Mouse (Mus musculus): ENCODE measurements at regions not wholly inside any gene's neighbourhood (a gene's known extent, or its start where the extent isn't known, plus 50 kb on each side); places are given as distances from the start of the nearest gene placed in this dataset.

- Histone ChIP-seq H3K27ac (replicated peaks; ENCODE audit: low read depth, low read length) (no peak overlapping the region), H3K4me3 (ENCODE audit: low read depth, low read length) (no peak overlapping the region), H3K9me3 (ENCODE audit: control insufficient read depth, low read length) (no peaks in the 10 kb centered on the region), H3K4me2 (ENCODE audit: low read depth, low read length) (no peak overlapping the region), H3K4me1 (ENCODE audit: control insufficient read depth, insufficient read depth, low read length) (peaks cover 7% of the 10 kb centered on the region; the same call in 1 of the 2 replicates), H3K27me3 (replicated peaks; ENCODE audit: control insufficient read depth, insufficient read depth, low read length) (no peaks in the 10 kb centered on the region; the same call in 1 of the 2 replicates), H3K36me3 (ENCODE audit: control insufficient read depth, insufficient read depth, low read length) (no peaks in the 10 kb centered on the region), H3K9ac (ENCODE audit: low read depth, low read length) (no peak overlapping the region)
- 68% methylated on average over 4 of the region's 4 CpGs for WGBS
- peak; percentile 39 for DNase-seq (ENCODE audit: low spot score)
- ATAC-seq (ENCODE audit: low read depth), result no peak
Observed at GRCm38 (mm10) chr9:46738056-46738455, 260.5 kb upstream of the Gm4791 start.

DNA sequence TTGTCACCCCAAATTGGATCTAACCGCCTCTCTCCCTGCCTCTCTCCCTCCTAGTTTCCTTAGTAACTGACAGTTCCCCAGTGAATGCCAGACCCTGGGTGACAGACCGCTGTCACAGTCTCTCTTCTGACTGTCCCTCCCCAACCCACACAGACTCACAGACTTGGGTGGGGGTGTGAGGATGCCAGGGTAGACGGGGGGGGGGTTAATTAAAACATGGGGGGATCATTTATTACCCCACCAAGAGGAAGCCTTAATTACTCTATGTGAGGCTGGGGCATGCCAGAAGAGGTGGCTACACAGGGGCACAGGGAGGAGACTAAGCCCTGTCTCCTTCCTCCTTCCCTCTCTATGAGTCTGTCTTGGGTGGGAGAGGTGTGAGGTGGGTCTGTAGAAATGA, 261.1 kb upstream of the Gm4791 start:
- Histone ChIP-seq H3K27ac (replicated peaks; ENCODE audit: low read depth, low read length) (no peak overlapping the region), H3K27me3 (replicated peaks; ENCODE audit: control insufficient read depth, insufficient read depth, low read length) (no peaks in the 10 kb centered on the region; the same call in 1 of the 2 replicates), H3K9ac (ENCODE audit: low read depth, low read length) (no peak overlapping the region), H3K4me3 (ENCODE audit: low read depth, low read length) (no peak overlapping the region), H3K4me2 (ENCODE audit: low read depth, low read length) (no peak overlapping the region), H3K9me3 (ENCODE audit: control insufficient read depth, low read length) (no peaks in the 10 kb centered on the region), H3K36me3 (ENCODE audit: control insufficient read depth, insufficient read depth, low read length) (no peaks in the 10 kb centered on the region), H3K4me1 (ENCODE audit: control insufficient read depth, insufficient read depth, low read length) (peaks cover 7% of the 10 kb centered on the region; the same call in 1 of the 2 replicates)
- 66% methylated on average over 3 of the region's 3 CpGs for WGBS
- ATAC-seq (ENCODE audit: low read depth), result no peak
- DNase-seq (ENCODE audit: low spot score), result no peak

- H3K27me3 ChIP-seq (replicated peaks; ENCODE audit: control insufficient read depth, insufficient read depth, low read length), result no peaks in the 10 kb centered on the region; the same call in 1 of the 2 replicates
- H3K9me3 ChIP-seq (ENCODE audit: control insufficient read depth, low read length), result no peaks in the 10 kb centered on the region
- peaks cover 7% of the 10 kb centered on the region; the same call in 1 of the 2 replicates for H3K4me1 ChIP-seq (ENCODE audit: control insufficient read depth, insufficient read depth, low read length)
- ATAC-seq (ENCODE audit: low read depth) (no peak), DNase-seq (ENCODE audit: low spot score) (no peak)
- no peak overlapping the region for H3K4me2 ChIP-seq (ENCODE audit: low read depth, low read length)
- no peaks in the 10 kb centered on the region for H3K36me3 ChIP-seq (ENCODE audit: control insufficient read depth, insufficient read depth, low read length)
- no peak overlapping the region for H3K9ac ChIP-seq (ENCODE audit: low read depth, low read length)
- H3K4me3 ChIP-seq (ENCODE audit: low read depth, low read length), result no peak overlapping the region
- H3K27ac ChIP-seq (replicated peaks; ENCODE audit: low read depth, low read length), result no peak overlapping the region
Observed at GRCm38 (mm10) chr9:46736232-46736631, 262.3 kb upstream of the Gm4791 start.

DNA sequence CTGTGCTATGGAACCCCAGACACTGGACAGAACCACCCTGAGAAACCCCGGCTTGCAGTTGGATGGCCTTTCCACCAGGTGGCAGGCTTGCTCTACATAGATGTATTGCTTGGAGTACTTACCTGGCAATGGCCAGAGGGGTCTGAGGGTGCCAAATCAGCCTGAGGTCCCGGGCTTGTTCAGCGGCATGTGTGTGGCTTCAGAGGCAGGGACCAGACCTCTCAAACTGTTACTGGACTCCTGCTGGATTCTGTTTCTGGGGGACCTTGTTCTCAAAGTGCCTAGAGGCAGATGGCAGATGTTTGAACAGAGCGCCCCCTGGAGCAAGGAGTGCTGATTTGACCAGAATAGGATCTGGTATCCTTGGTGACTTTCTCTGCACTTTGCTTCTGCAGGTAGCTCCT, 262.9 kb upstream of the Gm4791 start:
- Histone ChIP-seq H3K9ac (ENCODE audit: low read depth, low read length) (no peak overlapping the region), H3K36me3 (ENCODE audit: control insufficient read depth, insufficient read depth, low read length) (no peaks in the 10 kb centered on the region), H3K4me2 (ENCODE audit: low read depth, low read length) (peak overlapping the region; percentile 31; the same call in 1 of the 2 replicates), H3K27ac (replicated peaks; ENCODE audit: low read depth, low read length) (no peak overlapping the region), H3K4me1 (ENCODE audit: control insufficient read depth, insufficient read depth, low read length) (peaks cover 7% of the 10 kb centered on the region; the same call in 1 of the 2 replicates), H3K4me3 (ENCODE audit: low read depth, low read length) (no peak overlapping the region), H3K9me3 (ENCODE audit: control insufficient read depth, low read length) (no peaks in the 10 kb centered on the region), H3K27me3 (replicated peaks; ENCODE audit: control insufficient read depth, insufficient read depth, low read length) (no peaks in the 10 kb centered on the region; the same call in 1 of the 2 replicates)
- DNase-seq (ENCODE audit: low spot score), result peak; percentile 78
- ATAC-seq (ENCODE audit: low read depth), result peak; percentile 74; the same call in 1 of the 2 replicates
- 5% methylated on average over 4 of the region's 4 CpGs for WGBS

DNA sequence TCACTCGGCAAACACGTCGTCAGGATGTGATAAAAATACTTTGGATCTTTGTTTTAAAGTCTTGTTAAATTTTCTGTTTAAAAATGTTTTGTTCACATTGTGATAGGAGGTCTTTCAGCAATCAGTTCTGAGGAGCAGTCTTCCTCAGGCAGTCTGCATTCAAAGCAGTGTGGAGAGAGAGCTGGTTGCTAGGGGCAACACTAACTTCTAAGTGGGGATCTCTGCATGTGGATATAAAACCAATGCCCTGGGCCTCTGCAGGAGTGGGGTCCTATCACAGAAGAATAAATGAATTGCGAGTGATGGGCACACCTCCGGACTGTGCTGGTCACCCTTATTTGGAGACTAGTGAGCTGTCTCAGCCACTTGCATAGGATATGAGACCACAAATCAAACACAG, 270.1 kb upstream of the Gm4791 start:
- ATAC-seq (ENCODE audit: low read depth) (no peak), DNase-seq (ENCODE audit: low spot score) (no peak)
- Histone ChIP-seq H3K4me1 (ENCODE audit: control insufficient read depth, insufficient read depth, low read length) (no peaks in the 10 kb centered on the region), H3K9ac (ENCODE audit: low read depth, low read length) (no peak overlapping the region), H3K27ac (replicated peaks; ENCODE audit: low read depth, low read length) (no peak overlapping the region), H3K27me3 (replicated peaks; ENCODE audit: control insufficient read depth, insufficient read depth, low read length) (no peaks in the 10 kb centered on the region; the same call in 1 of the 2 replicates), H3K36me3 (ENCODE audit: control insufficient read depth, insufficient read depth, low read length) (no peaks in the 10 kb centered on the region), H3K4me2 (ENCODE audit: low read depth, low read length) (no peak overlapping the region), H3K9me3 (ENCODE audit: control insufficient read depth, low read length) (no peaks in the 10 kb centered on the region), H3K4me3 (ENCODE audit: low read depth, low read length) (no peak overlapping the region)
- 74% methylated on average over 5 of the region's 5 CpGs for WGBS

DNA sequence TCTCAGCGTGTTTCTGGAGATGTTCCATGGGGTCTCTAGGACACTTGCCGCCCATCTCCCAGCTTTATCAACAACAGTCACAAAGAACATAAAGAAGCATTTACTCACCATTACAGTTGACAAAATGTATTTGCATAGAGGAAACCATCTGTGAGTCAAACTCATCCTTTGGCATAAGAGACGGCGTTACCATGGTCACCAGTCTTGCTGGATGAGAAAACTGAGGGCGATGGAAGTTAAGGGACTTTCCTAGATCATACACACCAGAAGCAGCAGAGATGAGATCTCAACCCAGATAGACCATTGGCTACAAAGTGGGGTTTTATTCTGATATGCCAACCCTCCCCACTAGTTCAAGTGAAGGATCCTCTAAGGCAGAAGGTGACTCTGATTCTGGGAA, 274.3 kb upstream of the Gm4791 start:
- H3K27ac ChIP-seq (replicated peaks; ENCODE audit: low read depth, low read length), result no peak overlapping the region
- WGBS, result 94% methylated on average over 5 of the region's 5 CpGs
- no peaks in the 10 kb centered on the region for H3K4me1 ChIP-seq (ENCODE audit: control insufficient read depth, insufficient read depth, low read length)
- no peak overlapping the region for H3K4me3 ChIP-seq (ENCODE audit: low read depth, low read length)
- no peaks in the 10 kb centered on the region for H3K27me3 ChIP-seq (replicated peaks; ENCODE audit: control insufficient read depth, insufficient read depth, low read length)
- no peak overlapping the region for H3K9ac ChIP-seq (ENCODE audit: low read depth, low read length)
- ATAC-seq (ENCODE audit: low read depth) (no peak), DNase-seq (ENCODE audit: low spot score) (no peak)
- H3K36me3 ChIP-seq (ENCODE audit: control insufficient read depth, insufficient read depth, low read length), result no peaks in the 10 kb centered on the region
- no peaks in the 10 kb centered on the region for H3K9me3 ChIP-seq (ENCODE audit: control insufficient read depth, low read length)
- H3K4me2 ChIP-seq (ENCODE audit: low read depth, low read length), result no peak overlapping the region

- Histone ChIP-seq H3K9ac (ENCODE audit: low read depth, low read length) (no peak overlapping the region), H3K4me2 (ENCODE audit: low read depth, low read length) (no peak overlapping the region)
Observed at GRCm38 (mm10) chr9:46713415-46713814, 285.1 kb upstream of the Gm4791 start.

DNA sequence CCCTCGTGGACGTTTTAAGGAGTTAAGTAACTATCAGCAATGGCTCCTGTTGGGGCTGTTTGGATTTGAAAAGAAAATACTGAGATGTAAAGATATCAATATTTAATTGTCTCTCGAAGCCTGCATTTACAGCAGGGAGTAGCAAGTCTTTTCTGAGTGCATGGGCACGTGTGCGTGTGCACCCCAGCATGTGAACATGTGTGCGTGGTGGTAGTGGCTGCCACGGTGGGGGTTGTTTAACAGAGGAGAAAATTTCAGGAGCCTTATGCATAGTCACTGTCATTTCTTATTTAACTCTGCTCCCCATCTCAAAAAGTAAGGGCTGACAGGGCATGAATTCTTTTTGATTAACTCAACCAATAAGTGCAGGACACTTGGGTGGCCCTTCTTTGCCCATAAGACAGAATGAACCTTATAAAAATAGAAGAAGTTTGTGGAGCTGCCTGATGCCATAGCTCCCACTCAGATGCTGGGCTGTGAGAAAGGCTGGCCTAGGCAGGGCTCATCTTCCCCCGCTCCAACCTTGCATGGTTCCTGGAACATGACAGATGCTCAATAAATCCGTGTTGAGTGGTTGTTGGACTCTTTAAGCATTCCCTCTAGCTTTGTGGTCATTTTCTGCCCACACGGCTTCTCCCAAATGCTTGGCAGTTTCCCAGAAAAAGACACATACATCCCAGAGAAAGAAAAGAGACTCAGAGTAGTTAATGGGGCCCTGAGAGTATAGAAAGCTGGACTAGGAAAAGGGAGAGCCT, 294.2 kb upstream of the Gm4791 start:
- peak; percentile 44 for DNase-seq (ENCODE audit: low spot score)

More at GRCm38 (mm10) chr9:46713415-46713814, 285.1 kb upstream of the Gm4791 start:
- Histone ChIP-seq H3K4me3 (ENCODE audit: low read depth, low read length) (no peak overlapping the region), H3K9me3 (ENCODE audit: control insufficient read depth, low read length) (no peaks in the 10 kb centered on the region), H3K27me3 (replicated peaks; ENCODE audit: control insufficient read depth, insufficient read depth, low read length) (no peaks in the 10 kb centered on the region), H3K4me1 (ENCODE audit: control insufficient read depth, insufficient read depth, low read length) (no peaks in the 10 kb centered on the region), H3K27ac (replicated peaks; ENCODE audit: low read depth, low read length) (no peak overlapping the region), H3K36me3 (ENCODE audit: control insufficient read depth, insufficient read depth, low read length) (no peaks in the 10 kb centered on the region)
- WGBS, result 90% methylated on average over 10 of the region's 10 CpGs
- ATAC-seq (ENCODE audit: low read depth) (no peak), DNase-seq (ENCODE audit: low spot score) (no peak)

DNA sequence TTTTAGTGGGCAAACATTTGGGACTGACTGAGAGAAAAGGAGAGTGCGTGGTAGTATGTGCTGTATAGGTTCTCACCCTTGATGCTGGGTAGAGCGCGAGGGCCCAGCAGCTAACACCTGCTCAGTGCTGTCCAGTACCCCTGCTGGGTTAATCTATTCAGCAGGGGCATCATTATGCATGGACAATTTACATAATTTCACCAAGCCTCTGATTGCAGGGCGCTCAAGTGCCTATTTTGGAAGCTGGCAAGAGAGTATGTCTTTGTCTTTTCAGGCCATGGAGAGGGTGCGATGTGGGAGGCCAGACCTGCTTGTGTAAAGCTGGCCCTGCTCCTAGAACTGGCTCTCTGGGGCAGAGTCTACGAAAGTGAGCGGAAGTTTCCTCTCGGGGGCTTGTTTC, 294.9 kb upstream of the Gm4791 start:
- 55% methylated on average over 8 of the region's 8 CpGs for WGBS
- DNase-seq (ENCODE audit: low spot score) (no peak), ATAC-seq (ENCODE audit: low read depth) (no peak)
- Histone ChIP-seq H3K36me3 (ENCODE audit: control insufficient read depth, insufficient read depth, low read length) (no peaks in the 10 kb centered on the region), H3K27me3 (replicated peaks; ENCODE audit: control insufficient read depth, insufficient read depth, low read length) (0 out of 2 replicates have a peak, but pooled peaks cover 5% of the 10 kb centered on the region), H3K27ac (replicated peaks; ENCODE audit: low read depth, low read length) (no peak overlapping the region), H3K4me2 (ENCODE audit: low read depth, low read length) (no peak overlapping the region), H3K4me3 (ENCODE audit: low read depth, low read length) (no peak overlapping the region), H3K9ac (ENCODE audit: low read depth, low read length) (no peak overlapping the region), H3K9me3 (ENCODE audit: control insufficient read depth, low read length) (no peaks in the 10 kb centered on the region), H3K4me1 (ENCODE audit: control insufficient read depth, insufficient read depth, low read length) (no peaks in the 10 kb centered on the region)

More for the DNA sequence above, 294.2 kb upstream of the Gm4791 start:
- H3K4me2 ChIP-seq (ENCODE audit: low read depth, low read length), result no peak overlapping the region
- no peak overlapping the region for H3K27ac ChIP-seq (replicated peaks; ENCODE audit: low read depth, low read length)
- no peaks in the 10 kb centered on the region for H3K9me3 ChIP-seq (ENCODE audit: control insufficient read depth, low read length)
- H3K36me3 ChIP-seq (ENCODE audit: control insufficient read depth, insufficient read depth, low read length), result no peaks in the 10 kb centered on the region
- no peak overlapping the region for H3K9ac ChIP-seq (ENCODE audit: low read depth, low read length)
- 0 out of 2 replicates have a peak, but pooled peaks cover 5% of the 10 kb centered on the region for H3K27me3 ChIP-seq (replicated peaks; ENCODE audit: control insufficient read depth, insufficient read depth, low read length)
- H3K4me3 ChIP-seq (ENCODE audit: low read depth, low read length), result no peak overlapping the region
- ATAC-seq (ENCODE audit: low read depth), result no peak
- WGBS, result 55% methylated on average over 10 of the region's 10 CpGs
- H3K4me1 ChIP-seq (ENCODE audit: control insufficient read depth, insufficient read depth, low read length), result no peaks in the 10 kb centered on the region

Measured in embryonic facial prominence, embryonic 14.5 days (tissue).